Mouse (Mus musculus): ENCODE data around the gene Pgr.

Pgr gene

DNA sequence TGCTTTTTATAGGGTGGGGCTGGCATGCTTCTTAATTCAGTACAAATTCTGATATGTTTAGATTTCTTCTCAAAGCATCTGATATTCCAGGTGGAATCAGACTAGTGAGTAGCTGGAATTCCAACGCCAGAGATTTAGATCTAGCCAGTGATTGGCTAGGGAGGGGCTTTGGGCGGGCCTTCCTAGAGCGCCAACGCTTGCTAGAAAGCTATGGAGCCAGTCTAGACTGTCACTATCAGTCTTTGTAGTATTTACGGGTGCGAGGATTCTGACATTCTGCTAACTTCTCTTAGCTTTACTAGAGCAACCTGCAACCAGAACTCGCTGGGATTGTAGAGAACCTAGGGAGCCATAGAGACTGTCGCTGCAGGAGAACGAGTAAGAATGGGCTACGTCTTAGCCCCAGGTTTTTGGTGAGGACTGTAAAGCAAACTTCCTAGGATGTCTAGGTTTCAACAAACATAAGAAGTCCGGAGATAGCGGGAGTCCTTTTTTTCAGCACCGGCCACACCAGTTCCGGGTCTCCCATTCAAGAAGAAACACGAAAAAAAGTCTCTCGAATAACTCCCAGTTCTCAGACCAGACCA lies at the start of gene Pgr:
Gene Pgr, plus strand, starts transcription at position 218 of the 587 bp plus-strand sequence.
- DNase-seq = no peak

DNA sequence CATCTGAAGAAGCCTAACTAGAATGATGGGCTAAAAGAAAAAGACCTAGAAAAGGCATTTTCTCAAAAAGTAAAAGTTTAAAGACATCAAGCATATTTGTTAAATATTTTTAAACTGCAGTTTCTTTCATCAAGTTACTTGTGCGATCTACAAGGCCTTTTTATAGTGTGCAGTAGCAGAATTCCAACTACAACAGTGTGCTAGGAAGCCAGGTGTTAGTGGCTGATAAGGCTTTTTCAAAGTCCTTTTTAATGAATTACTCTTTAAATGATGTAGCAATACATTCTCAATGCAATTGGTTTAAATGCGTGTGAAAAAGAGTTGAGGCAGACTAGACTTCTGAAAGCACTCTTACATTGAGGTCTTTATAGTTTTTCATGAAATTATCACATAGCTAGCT lies 42.2 kb upstream of the Pgr start:
- DNase-seq = no peak

DNA sequence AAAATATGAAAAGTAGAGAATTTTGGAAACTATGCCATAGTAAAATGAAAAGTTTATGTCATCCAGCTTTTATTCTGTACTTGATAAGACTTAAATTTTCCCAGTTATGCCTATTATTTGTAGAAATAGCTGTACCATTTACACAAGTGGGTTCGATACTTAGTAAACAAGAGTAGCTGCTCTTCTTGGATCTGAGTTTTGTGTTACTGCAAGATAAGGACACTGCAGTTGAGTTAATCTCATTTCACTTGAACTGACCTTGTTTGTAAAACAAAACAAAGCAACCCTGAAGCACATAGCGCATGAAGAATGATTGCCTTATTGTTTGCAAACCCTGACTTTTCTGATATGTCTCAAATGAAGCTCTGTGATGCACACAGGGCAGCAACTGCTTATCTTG lies 31.1 kb upstream of the Pgr start:
- DNase-seq = no peak

DNA sequence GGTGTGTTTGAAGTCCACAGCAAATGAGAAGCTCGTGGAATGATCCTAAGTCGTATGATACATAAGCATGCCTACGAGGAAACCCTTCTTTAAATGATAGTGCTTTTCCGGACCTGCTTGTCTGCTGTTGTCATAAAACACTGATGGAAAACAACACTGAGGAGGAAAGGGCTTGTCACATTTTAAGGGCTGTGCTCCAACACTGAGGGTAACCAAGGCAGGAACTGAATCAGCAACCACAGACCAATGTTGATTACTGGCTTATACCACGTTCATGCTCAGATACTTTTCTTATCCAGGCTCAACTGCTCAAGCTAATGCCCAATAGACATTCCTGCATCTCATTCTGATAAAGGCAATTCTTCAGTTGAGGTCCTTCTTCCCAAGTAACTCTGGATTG lies 4.4 kb upstream of the Pgr start:
- DNase-seq = no peak

DNA sequence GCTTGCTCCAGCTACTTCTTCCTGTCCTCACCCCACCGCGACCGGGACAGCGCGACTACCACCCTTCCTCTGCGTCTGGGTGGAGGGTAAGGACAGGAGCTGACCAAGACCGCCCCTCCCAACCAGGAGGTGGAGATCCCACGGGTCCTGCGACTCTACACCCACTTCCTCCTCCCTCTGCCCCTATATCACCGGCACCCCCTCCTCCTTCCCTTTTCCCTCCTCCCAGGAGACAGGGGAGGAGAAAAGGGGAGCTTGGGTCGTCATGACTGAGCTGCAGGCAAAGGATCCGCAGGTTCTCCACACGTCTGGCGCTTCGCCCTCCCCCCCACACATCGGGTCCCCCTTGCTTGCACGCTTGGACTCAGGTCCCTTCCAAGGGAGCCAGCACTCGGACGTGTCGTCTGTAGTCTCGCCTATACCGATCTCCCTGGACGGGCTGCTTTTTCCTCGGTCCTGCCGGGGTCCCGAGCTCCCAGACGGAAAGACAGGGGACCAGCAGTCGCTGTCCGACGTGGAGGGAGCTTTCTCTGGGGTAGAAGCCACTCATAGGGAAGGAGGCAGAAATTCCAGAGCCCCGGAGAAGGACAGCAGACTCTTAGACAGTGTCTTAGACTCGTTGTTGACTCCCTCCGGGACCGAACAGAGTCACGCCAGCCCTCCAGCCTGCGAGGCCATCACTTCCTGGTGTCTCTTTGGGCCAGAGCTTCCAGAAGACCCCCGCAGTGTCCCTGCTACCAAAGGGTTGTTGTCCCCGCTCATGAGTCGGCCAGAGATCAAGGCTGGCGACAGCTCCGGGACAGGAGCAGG lies 775 bp downstream of the Pgr start:
- DNase-seq = no peak

DNA sequence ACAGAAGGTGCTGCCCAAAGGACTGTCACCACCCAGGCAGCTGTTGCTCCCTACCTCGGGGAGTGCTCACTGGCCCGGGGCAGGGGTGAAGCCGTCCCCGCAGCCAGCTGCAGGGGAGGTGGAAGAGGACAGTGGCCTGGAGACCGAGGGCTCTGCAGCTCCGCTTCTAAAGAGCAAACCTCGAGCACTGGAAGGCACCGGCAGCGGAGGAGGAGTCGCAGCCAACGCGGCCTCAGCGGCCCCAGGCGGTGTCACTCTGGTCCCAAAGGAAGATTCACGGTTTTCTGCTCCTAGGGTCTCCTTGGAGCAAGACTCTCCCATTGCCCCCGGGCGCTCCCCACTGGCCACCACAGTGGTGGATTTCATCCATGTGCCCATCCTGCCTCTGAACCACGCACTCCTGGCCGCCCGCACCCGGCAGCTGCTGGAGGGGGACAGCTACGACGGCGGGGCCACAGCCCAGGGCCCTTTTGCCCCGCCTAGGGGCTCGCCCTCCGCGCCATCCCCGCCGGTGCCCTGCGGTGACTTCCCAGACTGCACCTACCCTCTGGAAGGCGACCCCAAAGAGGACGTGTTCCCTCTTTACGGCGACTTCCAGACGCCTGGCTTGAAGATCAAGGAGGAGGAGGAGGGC lies 1.5 kb downstream of the Pgr start:
- no peak for DNase-seq

DNA sequence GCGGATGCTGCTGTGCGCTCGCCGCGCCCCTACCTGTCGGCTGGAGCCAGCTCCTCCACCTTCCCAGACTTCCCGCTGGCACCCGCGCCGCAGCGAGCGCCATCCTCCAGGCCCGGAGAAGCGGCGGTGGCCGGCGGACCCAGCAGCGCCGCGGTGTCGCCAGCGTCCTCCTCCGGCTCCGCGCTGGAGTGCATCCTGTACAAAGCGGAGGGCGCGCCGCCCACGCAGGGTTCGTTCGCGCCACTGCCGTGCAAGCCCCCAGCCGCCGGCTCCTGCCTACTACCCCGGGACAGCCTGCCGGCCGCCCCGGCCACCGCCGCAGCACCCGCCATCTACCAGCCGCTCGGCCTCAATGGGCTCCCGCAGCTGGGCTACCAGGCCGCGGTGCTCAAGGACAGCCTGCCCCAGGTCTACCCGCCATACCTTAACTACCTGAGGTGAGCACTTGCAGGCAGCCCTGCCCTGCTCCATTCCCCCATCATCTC lies 2.1 kb downstream of the Pgr start:
- DNase-seq = peak in 1 of 2 experiments; percentile 2

DNA sequence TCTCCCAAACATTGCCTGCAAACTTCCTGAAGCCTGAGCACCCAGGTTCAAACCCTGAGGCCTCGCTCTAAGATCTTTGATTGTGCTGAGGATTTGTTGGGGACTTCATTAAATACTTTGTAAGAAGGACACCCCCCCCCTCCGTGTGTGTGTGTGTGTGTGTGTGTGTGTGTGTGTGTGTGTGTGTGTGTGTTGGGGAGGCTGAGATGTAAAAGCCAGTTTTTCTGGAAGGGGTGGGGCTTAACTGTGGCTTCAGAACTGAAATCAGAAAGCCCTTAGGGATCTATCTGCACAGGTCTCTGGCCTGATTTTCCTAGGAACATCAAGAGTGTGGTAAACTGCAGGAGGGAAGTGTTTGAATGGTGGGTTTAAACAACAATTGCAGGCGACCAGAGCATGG lies 2.6 kb downstream of the Pgr start:
- no peak for DNase-seq

DNA sequence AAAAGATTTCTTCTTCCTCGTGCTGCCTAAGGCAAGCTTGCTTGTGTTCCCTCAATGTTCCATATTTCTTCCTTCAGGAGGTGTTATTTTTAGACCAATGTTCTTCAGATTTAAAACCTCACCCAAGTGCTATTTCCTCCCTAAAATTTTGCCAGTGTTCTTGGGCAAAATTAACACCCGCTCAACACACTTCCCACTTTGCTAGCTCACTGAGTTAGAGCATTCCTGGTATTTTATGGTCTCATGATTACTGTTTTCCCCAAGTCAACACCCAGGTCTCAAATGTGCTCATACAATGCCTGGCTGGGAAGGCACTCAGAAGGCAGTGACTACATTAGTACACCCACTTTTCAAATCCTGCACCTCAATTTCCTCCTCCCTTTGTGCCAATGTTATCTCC lies 27.9 kb downstream of the Pgr start:
- no peak for DNase-seq

DNA sequence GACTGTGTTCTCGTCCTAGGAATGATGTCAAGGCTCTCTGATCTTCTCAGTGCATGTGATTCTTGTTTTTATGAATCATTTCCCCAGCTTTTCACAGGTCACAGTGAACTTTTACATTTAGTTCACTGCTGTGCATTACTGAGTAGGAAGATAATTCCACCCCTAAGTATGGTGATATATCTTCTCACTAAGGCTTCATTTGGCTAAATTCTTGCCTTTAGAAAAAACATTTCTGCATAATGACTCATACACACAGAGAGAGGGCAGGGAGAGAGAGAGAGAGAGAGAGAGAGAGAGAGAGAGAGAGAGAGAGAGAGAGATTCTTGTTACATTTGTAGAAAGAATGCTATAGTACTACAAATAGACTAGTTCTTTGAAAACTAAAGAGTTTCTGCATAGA lies 38.1 kb downstream of the Pgr start:
- DNase-seq = no peak

DNA sequence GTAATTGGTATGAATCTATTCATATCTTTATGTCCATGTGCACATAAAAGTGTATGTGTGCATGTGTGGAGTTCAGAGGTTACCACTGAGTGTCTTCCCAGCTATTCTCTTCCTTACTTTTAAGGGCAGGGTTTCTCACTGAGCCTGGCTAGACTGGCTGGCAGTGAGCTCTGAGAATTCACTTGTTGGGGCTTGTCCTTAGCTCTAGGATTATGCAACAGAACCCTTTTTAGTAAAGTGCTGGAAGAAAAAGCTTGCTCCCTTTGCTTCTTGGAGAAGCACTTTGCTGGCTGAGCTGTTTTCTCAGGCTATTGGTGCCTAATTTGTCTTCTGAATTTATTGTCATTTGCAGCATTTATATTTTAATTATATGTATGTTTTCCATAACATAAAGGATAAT lies 53.7 kb downstream of the Pgr start:
- no peak for DNase-seq

DNA sequence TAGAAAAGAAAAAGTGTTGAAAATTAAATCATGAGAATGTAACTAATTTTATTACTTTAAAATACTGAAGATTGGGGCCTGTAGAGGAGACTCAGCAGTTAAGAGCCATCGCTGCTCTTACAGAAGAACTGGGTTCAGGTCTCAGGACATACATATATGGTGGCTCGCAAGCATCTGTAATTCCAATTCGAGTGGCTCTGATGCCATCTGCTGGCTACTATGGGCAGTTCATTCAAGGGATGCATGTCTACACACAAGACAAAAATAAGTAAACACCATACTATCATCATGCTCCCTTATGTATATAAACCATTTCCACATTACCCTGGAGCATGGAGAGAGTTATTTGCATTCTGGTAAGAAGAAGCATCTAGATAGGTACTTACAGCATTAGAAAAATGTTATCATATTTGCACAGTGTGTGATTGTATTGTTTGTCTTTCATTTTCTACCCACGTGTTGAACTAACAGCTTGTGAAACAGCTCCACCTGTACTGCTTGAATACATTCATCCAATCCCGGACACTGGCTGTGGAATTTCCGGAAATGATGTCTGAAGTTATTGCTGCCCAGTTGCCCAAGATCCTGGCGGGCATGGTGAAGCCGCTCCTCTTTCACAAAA lies 65.0 kb downstream of the Pgr start:
- no peak for DNase-seq

DNA sequence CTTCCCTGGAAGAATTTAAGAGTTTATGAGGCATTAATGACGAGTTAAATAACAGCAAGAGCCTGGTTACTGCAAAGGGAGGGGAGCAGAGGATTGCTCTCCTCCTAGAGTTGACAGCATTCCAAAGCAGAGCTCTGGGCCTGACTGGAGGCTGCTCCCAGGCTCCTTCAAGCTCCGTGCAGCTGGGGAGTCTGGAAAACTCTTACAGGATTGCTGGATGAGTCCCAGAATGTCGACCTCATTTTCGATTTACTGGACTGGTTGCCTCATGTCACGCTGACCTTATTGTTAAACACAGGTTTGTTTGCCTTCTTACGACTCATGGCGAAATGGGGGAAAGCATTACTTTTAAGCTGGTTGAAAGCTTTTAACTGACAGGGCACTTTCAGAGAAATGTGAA lies 70.6 kb downstream of the Pgr start:
- DNase-seq = no peak

DNA sequence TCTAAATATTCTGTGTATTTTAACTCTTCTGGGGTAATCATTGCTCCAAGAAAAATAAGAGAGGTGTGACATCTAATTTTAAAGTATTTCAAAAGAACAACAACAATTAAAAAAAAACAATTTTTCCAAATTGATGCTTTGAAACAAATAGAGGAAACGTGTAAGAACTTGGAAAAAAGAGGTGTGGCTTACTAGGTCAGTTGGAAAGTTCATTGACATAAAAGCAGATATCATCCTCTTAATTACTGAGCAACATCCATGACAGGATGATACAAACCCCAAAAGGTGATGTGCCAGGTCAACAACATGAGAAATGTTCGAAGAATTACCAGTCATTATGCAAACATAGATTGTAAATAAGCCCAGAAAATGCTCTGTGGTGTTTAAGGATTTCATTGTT lies 71.9 kb downstream of the Pgr start, which contains the start of gene Gm16485:
Gene Gm16485, plus strand, starts transcription at position 301 of the 400 bp plus-strand sequence.
- DNase-seq = no peak

DNA sequence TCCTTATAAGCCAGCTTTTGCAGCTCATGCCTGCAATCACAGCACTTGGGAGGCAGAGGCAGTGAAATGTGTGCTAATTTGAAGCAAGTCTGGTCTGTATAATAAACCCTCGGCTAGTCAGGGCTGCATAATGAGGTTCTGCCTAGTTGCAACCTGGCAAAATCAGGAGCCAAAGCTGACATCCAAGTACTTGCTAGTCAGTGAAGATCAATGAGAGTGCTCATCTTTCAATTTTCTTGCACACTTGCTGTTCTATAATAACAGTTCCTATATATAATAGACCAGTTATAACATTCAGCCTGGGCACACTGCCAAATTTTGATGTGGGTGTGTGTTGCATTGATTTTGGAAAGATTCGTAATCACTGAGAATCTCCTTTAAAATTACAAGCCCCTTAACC lies 78.1 kb downstream of the Pgr start:
- DNase-seq = no peak

DNA sequence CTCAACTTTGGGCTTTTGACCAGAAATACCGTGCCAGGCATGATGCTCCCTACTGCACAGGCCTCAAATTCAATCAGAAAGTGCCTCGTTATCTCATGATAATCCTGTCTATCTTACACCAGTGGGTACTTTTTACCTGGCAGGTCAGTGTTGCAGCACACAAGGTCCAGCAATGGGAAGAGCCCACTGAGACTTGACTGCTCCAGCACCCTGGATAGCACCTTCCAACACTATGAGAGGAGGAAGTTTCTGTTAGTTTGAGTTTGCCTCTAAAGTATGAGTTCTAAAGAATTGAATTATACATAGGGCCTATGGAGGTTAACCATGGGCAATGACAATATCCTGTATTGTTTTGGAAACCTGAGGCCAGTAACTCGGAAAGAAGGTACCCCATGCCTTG lies 82.7 kb downstream of the Pgr start:
- DNase-seq = no peak

DNA sequence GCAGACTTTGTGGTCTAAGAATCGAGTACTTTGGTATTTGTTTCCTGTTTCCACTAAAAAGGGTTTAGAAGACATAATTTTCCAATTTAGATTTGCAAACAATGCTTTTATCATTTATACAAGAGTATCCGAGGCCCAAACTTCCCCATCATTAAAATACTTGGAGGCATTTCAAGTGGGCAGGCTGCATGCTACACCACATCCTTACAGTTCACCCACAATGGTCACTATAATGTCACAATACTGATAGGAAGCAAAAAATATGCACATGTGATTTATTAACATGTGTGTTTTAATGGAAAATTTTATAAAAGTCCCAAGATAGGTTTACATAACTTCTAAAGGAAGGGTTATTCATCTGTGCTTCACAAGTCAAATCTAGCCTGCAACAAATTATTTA lies 96.9 kb downstream of the Pgr start:
- no peak for DNase-seq

DNA sequence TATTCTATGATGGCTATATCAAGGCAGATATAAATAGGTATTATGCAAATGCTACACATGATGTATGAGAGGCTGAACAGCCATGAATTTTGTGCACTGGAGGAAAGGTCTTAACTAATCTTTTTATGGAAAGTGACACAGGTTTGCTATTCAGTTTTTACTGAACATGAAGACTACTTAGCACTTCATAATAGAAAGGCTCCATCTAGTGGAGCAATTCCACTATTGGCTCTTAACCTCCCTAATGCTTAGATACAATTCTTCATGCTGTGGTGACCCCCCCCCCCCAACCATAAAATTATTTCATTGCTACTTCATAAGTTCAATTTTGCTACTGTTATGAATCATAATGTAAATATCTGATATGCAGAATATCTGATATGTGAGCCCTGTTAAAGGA lies 101.5 kb downstream of the Pgr start:
- DNase-seq = no peak

DNA sequence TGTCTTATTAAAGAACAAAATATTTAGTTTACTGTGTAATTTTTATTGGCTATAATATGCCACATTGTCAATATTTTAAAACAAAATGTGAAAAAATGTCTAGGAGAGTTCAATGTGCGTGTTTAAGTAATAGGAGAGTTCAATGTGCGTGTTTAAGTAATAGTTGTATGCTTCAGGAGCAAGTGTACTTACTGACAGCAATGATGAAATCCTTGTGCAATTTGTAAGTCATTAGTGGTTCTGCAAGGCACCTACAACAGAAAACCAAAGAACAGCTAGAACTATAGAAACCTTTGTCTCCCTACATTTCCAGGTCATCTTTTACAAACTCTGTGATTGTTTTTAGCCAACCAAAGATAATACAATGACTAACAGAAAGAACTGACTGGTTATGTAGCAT lies 115.5 kb downstream of the Pgr start:
- no peak for DNase-seq

Measured in thymus, adult 18-20 months (tissue).